Mouse (Mus musculus) forebrain, embryonic 14.5 days (tissue): ENCODE data around the gene 4921517D22Rik. TPM values are rescaled to one million over a fixed set of nuclear protein-coding genes. Genes with fewer than 3 reads are reported as not detected.

Experiments
- ATAC-seq: fragments of 200-750 bp; cut with Nextera tagmentation; 2 replicates; pipeline ENCODE4 v1.8.0; 2017; ENCODE audit warnings: mild to moderate bottlenecking, moderate library complexity
- DNase-seq: peaks from one replicate; pipeline ENCODE4 v3.0.0-alpha.2; 2015; ENCODE audit warnings: low spot score
- H3K27ac ChIP-seq: fragments of 300-500 bp; sonication (generic); 2 replicates; pipeline ENCODE4 v1.5.1; 2014; ENCODE audit warnings: low read depth, mild to moderate bottlenecking, control low read depth, low read length, moderate library complexity
- H3K27me3 ChIP-seq: fragments of 300-500 bp; sonication (generic); replicated peaks from 2 replicates; pipeline ENCODE4 v1.6.1; 2014; ENCODE audit warnings: low read length, control low read depth, mixed read lengths; ENCODE audit not compliant: control insufficient read depth, insufficient read depth
- H3K36me3 ChIP-seq: fragments of 300-500 bp; sonication (generic); 2 replicates; pipeline ENCODE4 v1.6.1; 2014; ENCODE audit warnings: low read length, control low read depth; ENCODE audit not compliant: control insufficient read depth, insufficient read depth
- H3K4me1 ChIP-seq: fragments of 300-500 bp; sonication (generic); 2 replicates; pipeline ENCODE4 v1.6.1; 2014; ENCODE audit warnings: antibody characterized with exemption, low read length, control low read depth; ENCODE audit not compliant: control insufficient read depth, insufficient read depth
- H3K4me2 ChIP-seq: fragments of 300-500 bp; sonication (generic); 2 replicates; pipeline ENCODE4 v1.6.1; 2014; ENCODE audit warnings: mild to moderate bottlenecking, control low read depth, low read length
- H3K4me3 ChIP-seq: fragments of 300-500 bp; sonication (generic); 2 replicates; pipeline ENCODE4 v1.5.1; 2014; ENCODE audit warnings: low read depth, low read length, control low read depth
- H3K9ac ChIP-seq: fragments of 300-500 bp; sonication (generic); 2 replicates; pipeline ENCODE4 v1.6.1; 2014; ENCODE audit warnings: mild to moderate bottlenecking, low read length, control low read depth, moderate library complexity
- H3K9me3 ChIP-seq: fragments of 300-500 bp; sonication (generic); replicated peaks from 2 replicates; pipeline ENCODE4 v1.6.1; 2016; ENCODE audit warnings: low read length, control low read depth, mixed read lengths; ENCODE audit not compliant: control insufficient read depth
- WGBS: fragments of 180-500 bp; shearing (Covaris S2); extraction: QIAGEN DNeasy Blood & Tissue Kit; methylation state at CpG from one replicate; pipeline ENCODE4 v1.1.7; 2014; 5-methylcytosine and 5-hydroxymethylcytosine counted together
- polyA plus RNA-seq: library from polyadenylated mRNA; unstranded; fragments of >200 nt; fragmentation: Nextera tagmentation; extraction: Ambion mirVana; gene quantifications from 2 replicates; pipeline ENCODE4 v1.2.1, GENCODE M21; 2014

4921517D22Rik gene
- polyA plus RNA-seq, 1 experiment from 2014 or later: not detected

GRCm38 (mm10) chr13:59688338-59688770, 5.6 kb downstream of the 4921517D22Rik start:
- Histone ChIP-seq H3K9ac (no peak overlapping the region), H3K4me2 (no peak overlapping the region), H3K4me1 (no peaks in the 10 kb centered on the region), H3K9me3 (no peaks in the 10 kb centered on the region), H3K27me3 (no peaks in the 10 kb centered on the region), H3K36me3 (no peaks in the 10 kb centered on the region), H3K27ac (no peak overlapping the region), H3K4me3 (no peak overlapping the region)
- ATAC-seq (no peak), DNase-seq (no peak)
- 82% methylated on average over 13 of the region's 13 CpGs for whole genome bisulfite sequencing

GRCm38 (mm10) chr13:59685236-59685635, 8.7 kb downstream of the 4921517D22Rik start:
- DNase-seq (no peak), ATAC-seq (no peak)
- Histone ChIP-seq H3K27me3 (no peaks in the 10 kb centered on the region), H3K4me1 (no peaks in the 10 kb centered on the region), H3K9ac (no peak overlapping the region), H3K9me3 (no peaks in the 10 kb centered on the region), H3K27ac (no peak overlapping the region), H3K36me3 (no peaks in the 10 kb centered on the region), H3K4me2 (no peak overlapping the region), H3K4me3 (no peak overlapping the region)
- WGBS: 92% methylated on average over 3 of the region's 3 CpGs

GRCm38 (mm10) chr13:59682629-59683028, 11.3 kb downstream of the 4921517D22Rik start:
- 38% methylated on average over 7 of the region's 7 CpGs for WGBS
- Histone ChIP-seq H3K36me3 (no peaks in the 10 kb centered on the region), H3K4me2 (no peak overlapping the region), H3K4me3 (no peak overlapping the region), H3K4me1 (no peaks in the 10 kb centered on the region), H3K9me3 (no peaks in the 10 kb centered on the region), H3K27me3 (no peaks in the 10 kb centered on the region), H3K9ac (no peak overlapping the region), H3K27ac (no peak overlapping the region)
- ATAC-seq: no peak
- no peak for DNase-seq

- no peaks in the 10 kb centered on the region for H3K36me3 ChIP-seq
- 80% methylated on average over 4 of the region's 4 CpGs for WGBS
- no peak overlapping the region for H3K27ac ChIP-seq
- DNase-seq (no peak), ATAC-seq (no peak)
- no peak overlapping the region for H3K9ac ChIP-seq
- no peaks in the 10 kb centered on the region for H3K9me3 ChIP-seq
- H3K27me3 ChIP-seq: no peaks in the 10 kb centered on the region
- H3K4me2 ChIP-seq: no peak overlapping the region
- H3K4me3 ChIP-seq: no peak overlapping the region
- no peaks in the 10 kb centered on the region for H3K4me1 ChIP-seq
Measured at GRCm38 (mm10) chr13:59679908-59680307, 14.0 kb downstream of the 4921517D22Rik start.

- no peaks in the 10 kb centered on the region for H3K4me1 ChIP-seq
- H3K9ac ChIP-seq: no peak overlapping the region
- ATAC-seq: no peak
- DNase-seq: no peak
- H3K27me3 ChIP-seq: no peaks in the 10 kb centered on the region
- no peak overlapping the region for H3K4me2 ChIP-seq
- H3K27ac ChIP-seq: no peak overlapping the region
- 55% methylated on average over 4 of the region's 4 CpGs for WGBS
- no peaks in the 10 kb centered on the region for H3K36me3 ChIP-seq
- no peaks in the 10 kb centered on the region for H3K9me3 ChIP-seq
- H3K4me3 ChIP-seq: no peak overlapping the region
Measured at GRCm38 (mm10) chr13:59679306-59679705, 14.6 kb downstream of the 4921517D22Rik start.

- H3K4me1 ChIP-seq: peaks cover 5% of the 10 kb centered on the region
- no peaks in the 10 kb centered on the region for H3K36me3 ChIP-seq
- H3K4me2 ChIP-seq: peak overlapping the region; percentile 74; the same call in 1 of the 2 replicates
- H3K27me3 ChIP-seq: no peaks in the 10 kb centered on the region
- 83% methylated on average over 12 of the region's 12 CpGs for WGBS
- peak overlapping the region; percentile 81; the same call in 1 of the 2 replicates for H3K4me3 ChIP-seq
- ATAC-seq (no peak), DNase-seq (no peak)
- H3K27ac ChIP-seq: no peak overlapping the region
- H3K9ac ChIP-seq: no peak overlapping the region
- no peaks in the 10 kb centered on the region for H3K9me3 ChIP-seq
Measured at GRCm38 (mm10) chr13:59676316-59677229, 17.3 kb downstream of the 4921517D22Rik start.

GRCm38 (mm10) chr13:59675151-59676011, 18.5 kb downstream of the 4921517D22Rik start, which contains the start of gene Golm1:
Gene Golm1, minus strand, starts transcription at chr13:59675811.
- H3K27ac ChIP-seq: peak within 1 kb of the TSS; percentile 87
- H3K9ac ChIP-seq: peak within 1 kb of the TSS; percentile 90
- no peaks in the 10 kb centered on the region for H3K9me3 ChIP-seq
- H3K36me3 ChIP-seq: no peaks in the 10 kb centered on the region
- H3K4me2 ChIP-seq: peak within 1 kb of the TSS; percentile 74
- peak within 1 kb of the TSS; percentile 81 for H3K4me3 ChIP-seq
- no peaks in the 10 kb centered on the region for H3K27me3 ChIP-seq
- under 1% methylated on average over 48 of the region's 61 CpGs for WGBS
- ATAC-seq (peak; percentile 66), DNase-seq (peak; percentile 58)
- H3K4me1 ChIP-seq: peaks cover 5% of the 10 kb centered on the region

GRCm38 (mm10) chr13:59674761-59675150, 19.2 kb downstream of the 4921517D22Rik start:
- peak overlapping the region; percentile 90 for H3K9ac ChIP-seq
- peak overlapping the region; percentile 87 for H3K27ac ChIP-seq
- ATAC-seq: peak; percentile 25; the same call in 1 of the 2 replicates
- H3K27me3 ChIP-seq: no peaks in the 10 kb centered on the region
- no peaks in the 10 kb centered on the region for H3K36me3 ChIP-seq
- 0% methylated on average over 13 of the region's 13 CpGs for WGBS
- H3K4me3 ChIP-seq: peak overlapping the region; percentile 81
- peak; percentile 60 for DNase-seq
- H3K4me2 ChIP-seq: peak overlapping the region; percentile 74
- no peaks in the 10 kb centered on the region for H3K9me3 ChIP-seq
- peaks cover 5% of the 10 kb centered on the region for H3K4me1 ChIP-seq
